Mouse (Mus musculus) heart, adult 2 months (tissue): ENCODE data around the gene Il1rap.

Experiments
- CTCF ChIP-seq: fragments of 200-600 bp; IDR thresholded peaks from 2 replicates; pipeline ENCODE4 v1.8.1; 2022; ENCODE audit warnings: antibody characterized with exemption, mild to moderate bottlenecking, moderate library complexity
- EP300 ChIP-seq: fragments of 200-500 bp; IDR thresholded peaks from 2 replicates; pipeline ENCODE4 v1.6.1; 2011; ENCODE audit warnings: low read depth, low read length, control low read depth; ENCODE audit not compliant: insufficient read depth
- POLR2A ChIP-seq: fragments of 200-500 bp; IDR thresholded peaks from 2 replicates; pipeline ENCODE4 v1.6.1; 2011; ENCODE audit warnings: mild to moderate bottlenecking, low read depth, low read length, control low read depth; ENCODE audit not compliant: insufficient read depth

- TF ChIP-seq EP300 = no peak
- no peak for TF ChIP-seq CTCF
- TF ChIP-seq POLR2A = no peak
Measured at GRCm38 (mm10) chr16:26581913-26582376, 441 bp downstream of the Il1rap start.
